Mouse (Mus musculus) testis, adult 2 months (tissue): ENCODE results near the gene Gpr158.

Source experiments
- CTCF ChIP-seq: fragments of 200-500 bp; IDR thresholded peaks from 2 replicates; pipeline ENCODE4 v1.5.1; 2012; ENCODE audit warnings: low read depth, mild to moderate bottlenecking, inconsistent platforms, low read length, moderate library complexity; ENCODE audit not compliant: control insufficient read depth, insufficient read depth, insufficient replicate concordance
- POLR2A ChIP-seq: fragments of 200-500 bp; IDR thresholded peaks from 2 replicates; pipeline ENCODE4 v1.6.1; 2012; ENCODE audit warnings: low read depth, mild to moderate bottlenecking, inconsistent platforms, low read length, moderate library complexity; ENCODE audit not compliant: control insufficient read depth

GRCm38 (mm10) chr2:21496881-21497280 lies 129.5 kb downstream of the Gpr158 start:
- TF ChIP-seq CTCF (no peak), POLR2A (no peak)
